Mouse (Mus musculus) myocyte (in vitro differentiated cells): ENCODE measurements at regions not wholly inside any gene's neighbourhood (a gene's known extent, or its start where the extent isn't known, plus 50 kb on each side); places are given as distances from the start of the nearest gene placed in this dataset.

Source experiments
- H3K27me3 ChIP-seq: one replicate; pipeline ENCODE4 v1.6.1; 2011; ENCODE audit not compliant: control insufficient read depth, insufficient read depth, insufficient read length
- H3K36me3 ChIP-seq: one replicate; pipeline ENCODE4 v1.6.1; 2011; ENCODE audit not compliant: control insufficient read depth, insufficient read depth
- H3K4me2 ChIP-seq: one replicate; pipeline ENCODE4 v1.6.1; 2011; ENCODE audit warnings: low read depth, control low read depth
- H3K4me3 ChIP-seq: one replicate; pipeline ENCODE4 v1.5.1; 2011; ENCODE audit warnings: mild to moderate bottlenecking, control low read depth, moderate library complexity
- H3K79me2 ChIP-seq: one replicate; pipeline ENCODE4 v1.6.1; 2011; ENCODE audit not compliant: control insufficient read depth, insufficient read depth
- H3ac ChIP-seq: one replicate; pipeline ENCODE4 v1.6.1; 2011; ENCODE audit not compliant: control insufficient read depth, insufficient read length
- CEBPB ChIP-seq: IDR thresholded peaks from 2 replicates; pipeline ENCODE4 v1.6.1; 2011; ENCODE audit warnings: mild to moderate bottlenecking, moderate library complexity; ENCODE audit not compliant: poor library complexity, insufficient read depth, severe bottlenecking
- E2F4 ChIP-seq: IDR thresholded peaks from one replicate; pipeline ENCODE4 v1.6.1; 2011; ENCODE audit warnings: mild to moderate bottlenecking, control low read depth, moderate library complexity; ENCODE audit not compliant: insufficient read depth
- MAX ChIP-seq: IDR thresholded peaks from one replicate; pipeline ENCODE4 v1.6.1; 2011; ENCODE audit warnings: low read depth, mild to moderate bottlenecking, control low read depth
- MYOD1 ChIP-seq, 3 experiments: IDR thresholded peaks; one replicate each; pipeline ENCODE4 v1.6.1; 2011; ENCODE audit warnings: control low read depth in 2 of 3, low read depth in 2 of 3, mild to moderate bottlenecking in 2 of 3, moderate library complexity in 1 of 3; ENCODE audit not compliant: insufficient read length in 2 of 3, control insufficient read depth in 1 of 3
- MYOG ChIP-seq, 3 experiments: IDR thresholded peaks; one replicate each; pipeline ENCODE4 v1.6.1; 2011; ENCODE audit warnings: control low read depth in 2 of 3, low read depth in 2 of 3, mild to moderate bottlenecking in 2 of 3; ENCODE audit not compliant: insufficient read length in 2 of 3, control insufficient read depth in 1 of 3, insufficient read depth in 1 of 3
- POLR2A ChIP-seq: IDR thresholded peaks from one replicate; pipeline ENCODE4 v1.6.1; 2011; ENCODE audit warnings: low read depth, mild to moderate bottlenecking, control low read depth, moderate library complexity; ENCODE audit not compliant: insufficient read length
- POLR2AphosphoS2 ChIP-seq: IDR thresholded peaks from one replicate; pipeline ENCODE4 v1.6.1; 2011; ENCODE audit warnings: low read depth, control low read depth; ENCODE audit not compliant: insufficient read length
- REST ChIP-seq: IDR thresholded peaks from one replicate; pipeline ENCODE4 v1.6.1; 2011; ENCODE audit warnings: mild to moderate bottlenecking, control low read depth, moderate library complexity; ENCODE audit not compliant: insufficient read depth, insufficient read length
- SRF ChIP-seq: IDR thresholded peaks from one replicate; pipeline ENCODE4 v1.6.1; 2011; ENCODE audit warnings: low read depth; ENCODE audit not compliant: control insufficient read depth, insufficient read length
- TCF12 ChIP-seq: IDR thresholded peaks from one replicate; pipeline ENCODE4 v1.6.1; 2011; ENCODE audit warnings: mild to moderate bottlenecking, control low read depth; ENCODE audit not compliant: poor library complexity, insufficient read depth, severe bottlenecking
- TCF3 ChIP-seq: IDR thresholded peaks from one replicate; pipeline ENCODE4 v1.6.1; 2011; ENCODE audit warnings: low read depth, control low read depth; ENCODE audit not compliant: insufficient read length
- USF1 ChIP-seq: IDR thresholded peaks from one replicate; pipeline ENCODE4 v1.6.1; 2011; ENCODE audit warnings: low read depth, mild to moderate bottlenecking, control low read depth, moderate library complexity

- TF ChIP-seq POLR2A (no peak), USF1 (no peak), REST (no peak), POLR2AphosphoS2 (no peak), MYOG (IDR thresholded peaks at IDR 0.05; ENCODE audit: control insufficient read depth in 1 of 3, insufficient read depth in 1 of 3, insufficient read length in 2 of 3, low read depth in 2 of 3) (no peak), MYOD1 (IDR thresholded peaks at IDR 0.05; ENCODE audit: control insufficient read depth in 1 of 3, insufficient read length in 2 of 3, low read depth in 2 of 3) (no peak), E2F4 (no peak), TCF3 (no peak), CEBPB (no peak)
- H3K27me3 ChIP-seq, result no peaks in the 10 kb centered on the region
- no peak overlapping the region for H3K4me2 ChIP-seq
- no peak overlapping the region for H3K4me3 ChIP-seq
- no peaks in the 10 kb centered on the region for H3K79me2 ChIP-seq
- no peak overlapping the region for H3ac ChIP-seq
- H3K36me3 ChIP-seq, result no peaks in the 10 kb centered on the region
These were observed 996.0 kb downstream of the A830018L16Rik start for GRCm38 (mm10) chr1:12409738-12410523.

- no peak for TF ChIP-seq POLR2AphosphoS2
- no peak for TF ChIP-seq MAX
- no peak for TF ChIP-seq TCF12
- TF ChIP-seq SRF, result no peak
- no peak for TF ChIP-seq E2F4
- no peak for TF ChIP-seq POLR2A
- TF ChIP-seq MYOD1 (IDR thresholded peaks at IDR 0.05; ENCODE audit: control insufficient read depth in 1 of 3, insufficient read length in 2 of 3, low read depth in 2 of 3), result no peak
- no peak for TF ChIP-seq CEBPB
- TF ChIP-seq TCF3, result no peak
- no peak for TF ChIP-seq MYOG (IDR thresholded peaks at IDR 0.05; ENCODE audit: control insufficient read depth in 1 of 3, insufficient read depth in 1 of 3, insufficient read length in 2 of 3, low read depth in 2 of 3)
- no peak for TF ChIP-seq USF1
- TF ChIP-seq REST, result no peak
These were observed 996.6 kb downstream of the A830018L16Rik start for GRCm38 (mm10) chr1:12410524-12410886.

GRCm38 (mm10) chr1:12424510-12424909, 1010.6 kb downstream of the A830018L16Rik start:
- Histone ChIP-seq H3K79me2 (no peaks in the 10 kb centered on the region), H3K4me2 (no peak overlapping the region), H3ac (no peak overlapping the region), H3K4me3 (no peak overlapping the region), H3K36me3 (no peaks in the 10 kb centered on the region), H3K27me3 (no peaks in the 10 kb centered on the region)
- no peak for TF ChIP-seq MYOD1 (IDR thresholded peaks at IDR 0.05; ENCODE audit: control insufficient read depth in 1 of 3, insufficient read length in 2 of 3, low read depth in 2 of 3)
- TF ChIP-seq REST, result no peak
- no peak for TF ChIP-seq MYOG (IDR thresholded peaks at IDR 0.05; ENCODE audit: control insufficient read depth in 1 of 3, insufficient read depth in 1 of 3, insufficient read length in 2 of 3, low read depth in 2 of 3)
- no peak for TF ChIP-seq E2F4
- TF ChIP-seq CEBPB, result no peak
- no peak for TF ChIP-seq SRF
- TF ChIP-seq TCF12, result no peak
- no peak for TF ChIP-seq POLR2AphosphoS2
- TF ChIP-seq USF1, result no peak
- no peak for TF ChIP-seq TCF3
- no peak for TF ChIP-seq MAX

More at GRCm38 (mm10) chr1:12410524-12410886, 996.6 kb downstream of the A830018L16Rik start:
- Histone ChIP-seq H3K4me3 (no peak overlapping the region), H3K4me2 (no peak overlapping the region), H3K79me2 (no peaks in the 10 kb centered on the region), H3K27me3 (no peaks in the 10 kb centered on the region), H3ac (no peak overlapping the region), H3K36me3 (no peaks in the 10 kb centered on the region)

- no peak overlapping the region for H3K4me2 ChIP-seq
- no peaks in the 10 kb centered on the region for H3K36me3 ChIP-seq
- TF ChIP-seq MYOD1 (IDR thresholded peaks at IDR 0.05; ENCODE audit: control insufficient read depth in 1 of 3, insufficient read length in 2 of 3, low read depth in 2 of 3), result no peak
- no peak for TF ChIP-seq TCF3
- no peak for TF ChIP-seq CEBPB
- no peak for TF ChIP-seq POLR2AphosphoS2
- no peak for TF ChIP-seq USF1
- no peak for TF ChIP-seq MYOG (IDR thresholded peaks at IDR 0.05; ENCODE audit: control insufficient read depth in 1 of 3, insufficient read depth in 1 of 3, insufficient read length in 2 of 3, low read depth in 2 of 3)
- no peak for TF ChIP-seq TCF12
These were observed 1024.0 kb downstream of the A830018L16Rik start for GRCm38 (mm10) chr1:12437894-12438293.

GRCm38 (mm10) chr1:12466255-12466654, 1052.3 kb downstream of the A830018L16Rik start:
- no peak overlapping the region for H3ac ChIP-seq
- TF ChIP-seq MYOD1 (IDR thresholded peaks at IDR 0.05; ENCODE audit: control insufficient read depth in 1 of 3, insufficient read length in 2 of 3, low read depth in 2 of 3) (no peak), USF1 (no peak), REST (no peak), E2F4 (no peak), MAX (no peak), POLR2AphosphoS2 (no peak), MYOG (IDR thresholded peaks at IDR 0.05; ENCODE audit: control insufficient read depth in 1 of 3, insufficient read depth in 1 of 3, insufficient read length in 2 of 3, low read depth in 2 of 3) (no peak), SRF (no peak), CEBPB (no peak), POLR2A (no peak), TCF3 (no peak), TCF12 (no peak)
- H3K36me3 ChIP-seq, result no peaks in the 10 kb centered on the region
- H3K4me3 ChIP-seq, result no peak overlapping the region
- no peaks in the 10 kb centered on the region for H3K27me3 ChIP-seq
- H3K4me2 ChIP-seq, result no peak overlapping the region
- no peaks in the 10 kb centered on the region for H3K79me2 ChIP-seq

More at GRCm38 (mm10) chr1:12437894-12438293, 1024.0 kb downstream of the A830018L16Rik start:
- H3K27me3 ChIP-seq, result no peaks in the 10 kb centered on the region
- H3ac ChIP-seq, result no peak overlapping the region
- no peak overlapping the region for H3K4me3 ChIP-seq
- H3K79me2 ChIP-seq, result no peaks in the 10 kb centered on the region
